Mouse (Mus musculus) heart, postnatal 10 days (tissue): Measurements from ENCODE around the gene Obsl1. TPM values are rescaled to one million over a fixed set of nuclear protein-coding genes. Genes with fewer than 3 reads are reported as not detected.
A peak's percentile ranks its signal among the peaks of the same experiment; 100 is the strongest.

Experiments
- DNase-seq, 2 experiments: peaks; one replicate each; pipeline ENCODE4 v3.0.0; 2021
- intact Hi-C: fragments of 180-260 bp; cut with DNase I; formaldehyde crosslinking; loops from one replicate; pipeline ENCODE4 v1.15.1; 2025
- total RNA-seq, 2 experiments: library from RNA; stranded (reverse); gene quantifications; 2 replicates each; pipeline ENCODE4 v1.2.3; 2021

Gene Obsl1
- total RNA-seq, 2 experiments from 2014 or later: 171 to 173 TPM

- DNase-seq: no peak
- intact Hi-C loops: no loop called here
These were observed 13.6 kb downstream of the Obsl1 start for GRCm38 (mm10) chr1:75492579-75493170.

GRCm38 (mm10) chr1:75490785-75491551, 15.3 kb downstream of the Obsl1 start:
- intact Hi-C loops: no loop called here
- no peak for DNase-seq

GRCm38 (mm10) chr1:75487405-75488161, 18.7 kb downstream of the Obsl1 start:
- intact Hi-C loops: no loop called here
- peak in 1 of 2 experiments; percentile 48 for DNase-seq

- no peak for DNase-seq
- intact Hi-C loops: no loop called here
These were observed 19.2 kb downstream of the Obsl1 start for GRCm38 (mm10) chr1:75487040-75487404.

GRCm38 (mm10) chr1:75486561-75486960, 19.7 kb downstream of the Obsl1 start:
- intact Hi-C loops: no loop called here
- no peak for DNase-seq

- intact Hi-C loops: no loop called here
- DNase-seq: no peak
These were observed 25.5 kb downstream of the Obsl1 start for GRCm38 (mm10) chr1:75480735-75481134.

GRCm38 (mm10) chr1:75480036-75480435, 26.2 kb downstream of the Obsl1 start:
- intact Hi-C loops: no loop called here
- no peak for DNase-seq

GRCm38 (mm10) chr1:75479635-75479989, 26.6 kb downstream of the Obsl1 start:
- DNase-seq: no peak
- intact Hi-C loops: no loop called here

GRCm38 (mm10) chr1:75478916-75479634, 27.2 kb downstream of the Obsl1 start, which contains the start of the genes Chpf and Tmem198:
Gene Chpf (minus strand): TSS chr1:75479307.
Gene Tmem198 (plus strand): TSS chr1:75479532.
- intact Hi-C loops: loop anchor here (1.0 kb wide), 1 partner anchor 80 kb away; no protein-coding TSS in a partner anchor
- DNase-seq: peak; percentile 98

GRCm38 (mm10) chr1:75478497-75478896, 27.8 kb downstream of the Obsl1 start:
- intact Hi-C loops: loop anchor here (1.0 kb wide), 1 partner anchor 81 kb away; no protein-coding TSS in a partner anchor
- peak; percentile 60 to 67 for DNase-seq

- intact Hi-C loops: loop anchor here (1.0 kb wide), 2 partner anchors 81 to 119 kb away; no protein-coding TSS in a partner anchor
- no peak for DNase-seq
These were observed 28.3 kb downstream of the Obsl1 start for GRCm38 (mm10) chr1:75477966-75478290.

- DNase-seq: peak; percentile 88 to 91
These were observed 28.8 kb downstream of the Obsl1 start for GRCm38 (mm10) chr1:75477264-75477965.

GRCm38 (mm10) chr1:75476441-75476840, 29.8 kb downstream of the Obsl1 start:
- no peak for DNase-seq
- intact Hi-C loops: no loop called here

More at GRCm38 (mm10) chr1:75477264-75477965, 28.8 kb downstream of the Obsl1 start:
- intact Hi-C loops: loop anchor here (1.0 kb wide), 1 partner anchor 120 kb away; no protein-coding TSS in a partner anchor

GRCm38 (mm10) chr1:75469287-75469825, 36.9 kb downstream of the Obsl1 start:
- intact Hi-C loops: no loop called here

GRCm38 (mm10) chr1:75467215-75467927, 38.9 kb downstream of the Obsl1 start:
- intact Hi-C loops: loop anchor here (1.0 to 2.0 kb wide), 3 partner anchors 22 to 124 kb away; no protein-coding TSS in a partner anchor
- peak; percentile 83 to 90 for DNase-seq

More at GRCm38 (mm10) chr1:75469287-75469825, 36.9 kb downstream of the Obsl1 start:
- DNase-seq: no peak

GRCm38 (mm10) chr1:75463652-75464204, 42.5 kb downstream of the Obsl1 start:
- no peak for DNase-seq
- intact Hi-C loops: no loop called here

- intact Hi-C loops: no loop called here
- DNase-seq: no peak
These were observed 43.6 kb downstream of the Obsl1 start for GRCm38 (mm10) chr1:75462636-75463035.

GRCm38 (mm10) chr1:75460297-75460696, 46.0 kb downstream of the Obsl1 start:
- intact Hi-C loops: no loop called here
- DNase-seq: no peak
